In genomic region chr15:30693754-30694205, GRCm38 (mm10) we compare ENCODE assay signal across 8 mouse cellular contexts.
DNase-seq lines count a peak whose midpoint lies in the region; ATAC-seq and TF ChIP-seq lines count a peak whose summit lies in the region.

No protein-coding gene starts in this region.

- ATAC-seq in lung, embryonic 16.5 days (ENCODE audit: low read depth): peak; percentile 61; the same call in 1 of the 2 replicates
- ATAC-seq in forebrain, embryonic 16.5 days: peak; percentile 97

- no peak for DNase-seq in lung, adult 2 months
- DNase-seq in left cerebral cortex, postnatal 10 days (ENCODE audit: extremely low spot score in 1 of 2, low spot score in 2 of 2): peak; percentile 52 to 76
- peak; percentile 36 for DNase-seq in right cerebral cortex, postnatal 25 days
- DNase-seq in kidney, adult 18-20 months: no peak
- DNase-seq in lung, postnatal 36 days: no peak
- DNase-seq in urinary bladder, postnatal 10 days (ENCODE audit: low spot score): no peak

- WGBS in lung, embryonic 16.5 days: 52% methylated on average over 6 of the region's 6 CpGs
- 61% methylated on average over 6 of the region's 6 CpGs for WGBS in lung, adult 2 months
- WGBS in forebrain, embryonic 16.5 days: 9% methylated on average over 6 of the region's 6 CpGs

- H3K27ac ChIP-seq in lung, embryonic 16.5 days (ENCODE audit: low read length): peak overlapping the region; percentile 32; the same call in 1 of the 2 replicates
- peak overlapping the region; percentile 32; the same call in 1 of the 2 replicates for H3K27ac ChIP-seq in forebrain, embryonic 16.5 days (ENCODE audit: low read length)

- no peaks in the 10 kb centered on the region for H3K27me3 ChIP-seq in lung, embryonic 16.5 days (ENCODE audit: control insufficient read depth, insufficient read depth, low read depth, low read length)
- H3K27me3 ChIP-seq in forebrain, embryonic 16.5 days (replicated peaks; ENCODE audit: control insufficient read depth, insufficient read depth, low read length): no peaks in the 10 kb centered on the region

- H3K9ac ChIP-seq in lung, embryonic 16.5 days (ENCODE audit: low read length): no peak overlapping the region
- no peak overlapping the region for H3K9ac ChIP-seq in forebrain, embryonic 16.5 days (replicated peaks; ENCODE audit: low read depth, low read length)

- no peaks in the 10 kb centered on the region for H3K9me3 ChIP-seq in lung, embryonic 16.5 days (ENCODE audit: control insufficient read depth, low read length)
- H3K9me3 ChIP-seq in forebrain, embryonic 16.5 days (ENCODE audit: control insufficient read depth, low read length): no peaks in the 10 kb centered on the region

- H3K36me3 ChIP-seq in lung, embryonic 16.5 days (ENCODE audit: control insufficient read depth, insufficient read depth, low read length): no peaks in the 10 kb centered on the region
- H3K36me3 ChIP-seq in forebrain, embryonic 16.5 days (ENCODE audit: control insufficient read depth, insufficient read depth): no peaks in the 10 kb centered on the region

- no peak for TF ChIP-seq POLR2A in lung, adult 2 months (IDR thresholded peaks at IDR 0.05; ENCODE audit: borderline replicate concordance, extremely low read depth, low read depth, low read length)

- no peak for TF ChIP-seq CTCF in lung, adult 2 months (IDR thresholded peaks at IDR 0.05; ENCODE audit: insufficient read depth, low read length)

- no peak overlapping the region for H3K4me3 ChIP-seq in lung, embryonic 16.5 days (ENCODE audit: low read length)
- H3K4me3 ChIP-seq in lung, adult 2 months (replicated peaks; ENCODE audit: extremely low read depth, low read depth, low read length): no peak overlapping the region
- H3K4me3 ChIP-seq in forebrain, embryonic 16.5 days (replicated peaks; ENCODE audit: low read length): no peak overlapping the region

- no peak overlapping the region for H3K4me2 ChIP-seq in lung, embryonic 16.5 days (ENCODE audit: low read depth, low read length)
- no peak overlapping the region for H3K4me2 ChIP-seq in forebrain, embryonic 16.5 days (ENCODE audit: low read length)

- intact Hi-C loops in left cerebral cortex, postnatal 10 days (cut with DNase I): no loop called here

- H3K4me1 ChIP-seq in lung, embryonic 16.5 days (replicated peaks; ENCODE audit: control insufficient read depth, insufficient read depth, low read length): peaks cover 4% of the 10 kb centered on the region; the same call in 1 of the 2 replicates
- no peaks in the 10 kb centered on the region for H3K4me1 ChIP-seq in lung, adult 2 months (ENCODE audit: control insufficient read depth, insufficient read depth, low read length)
- H3K4me1 ChIP-seq in forebrain, embryonic 16.5 days (replicated peaks; ENCODE audit: control insufficient read depth, insufficient read depth, low read length): peaks cover 4% of the 10 kb centered on the region

Comparison
In these comparisons a context has a peak if more than half of its experiments do, and no peak if none do; other contexts are left out.
1. DNase-seq: peak in left cerebral cortex, postnatal 10 days (2 of 2) and right cerebral cortex, postnatal 25 days (single experiment); none in lung, adult 2 months (single experiment), kidney, adult 18-20 months (single experiment), lung, postnatal 36 days (single experiment) and urinary bladder, postnatal 10 days (single experiment).